Mouse (Mus musculus): ENCODE results near the gene Gm45062. TPM values are rescaled to one million over a fixed set of nuclear protein-coding genes. Genes with fewer than 3 reads are reported as not detected.
"Not testable (repeated sequence)": the region's sequence is repeated elsewhere in the genome, so short reads cannot be mapped to it uniquely, and the experiment has no call there.

Gm45062 gene
- polyA plus RNA-seq, 1 experiment from 2014 or later: 5.5 TPM

DNA sequence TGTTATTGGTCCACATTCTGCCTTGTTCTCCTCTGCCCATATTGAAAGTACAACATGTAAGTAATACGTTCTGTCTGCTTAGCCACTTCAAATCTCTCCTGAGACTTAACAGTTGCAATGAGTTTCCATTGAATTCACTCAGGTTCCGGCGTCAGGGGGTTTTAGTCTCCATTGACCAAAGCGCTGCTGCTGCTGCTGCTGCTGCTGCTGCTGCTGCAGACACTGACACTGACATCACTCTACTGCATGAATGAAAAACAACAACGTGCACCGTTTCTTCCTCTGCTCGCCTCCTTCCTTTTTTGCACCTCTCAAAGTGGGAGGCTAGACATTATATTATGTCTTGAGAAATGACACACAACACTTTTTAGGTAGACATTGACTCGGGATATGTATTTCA is 253.2 kb downstream of the Gm45062 start:
- Histone ChIP-seq H3K9ac (no peak overlapping the region; the same call in 1 of the 2 replicates), H3K4me3 (peak overlapping the region; percentile 72), H3K9me3 (replicated peaks) (no peaks in the 10 kb centered on the region), H3K4me2 (peak overlapping the region; percentile 80), H3K36me3 (no peaks in the 10 kb centered on the region), H3K4me1 (replicated peaks) (peaks cover 22% of the 10 kb centered on the region), H3K27me3 (no peaks in the 10 kb centered on the region), H3K27ac (no peak overlapping the region)
- no peak for ATAC-seq (replicated peaks; ENCODE audit: insufficient number of reproducible peaks, insufficient read depth, low FRiP score, low read depth)
- 27% methylated on average over 8 of the region's 8 CpGs for WGBS

DNA sequence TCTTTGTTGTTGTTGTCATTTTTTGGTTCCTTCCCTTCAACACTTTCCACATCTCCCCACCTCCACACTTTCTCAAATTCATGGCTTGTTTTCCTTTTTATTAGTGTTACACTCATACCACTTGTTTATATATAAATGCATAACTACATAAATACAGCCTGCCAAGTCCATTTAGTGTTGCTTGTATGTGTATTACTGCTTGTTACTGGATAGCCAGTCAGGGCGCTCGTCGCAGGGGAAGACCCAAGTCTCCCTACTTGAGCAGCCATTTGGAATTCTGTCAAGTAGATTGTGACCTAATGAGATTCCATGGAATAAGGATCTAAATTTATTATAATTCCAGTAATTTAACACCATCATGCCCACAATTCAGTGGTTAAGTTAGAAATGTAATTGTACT is 260.4 kb downstream of the Gm45062 start:
- no peak overlapping the region for H3K9ac ChIP-seq
- no peaks in the 10 kb centered on the region for H3K9me3 ChIP-seq (replicated peaks)
- H3K36me3 ChIP-seq: no peaks in the 10 kb centered on the region
- no peak overlapping the region for H3K27ac ChIP-seq
- no peaks in the 10 kb centered on the region for H3K4me1 ChIP-seq (replicated peaks)
- ATAC-seq (replicated peaks; ENCODE audit: insufficient number of reproducible peaks, insufficient read depth, low FRiP score, low read depth): no peak
- no peak overlapping the region for H3K4me3 ChIP-seq
- H3K27me3 ChIP-seq: no peaks in the 10 kb centered on the region
- WGBS: 79% methylated on average over 3 of the region's 3 CpGs
- H3K4me2 ChIP-seq: no peak overlapping the region

DNA sequence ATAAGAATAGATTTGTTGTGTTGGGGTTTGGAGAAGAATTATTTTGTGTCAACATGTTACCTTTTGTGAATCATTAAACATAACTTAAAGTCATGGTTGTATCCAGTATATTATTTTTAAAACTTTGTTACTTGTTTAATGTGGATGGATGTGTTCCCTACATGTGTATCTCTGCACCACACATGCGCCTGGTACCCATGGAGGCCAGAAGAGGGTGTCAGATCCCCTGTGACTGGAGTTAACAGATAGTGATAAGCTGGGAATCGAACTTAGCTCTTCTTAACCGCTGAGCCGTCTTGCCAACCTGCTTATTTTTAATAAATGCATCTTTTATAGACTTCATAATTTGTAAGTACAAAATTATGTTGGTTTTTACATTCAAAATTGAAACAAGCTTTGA is 262.0 kb downstream of the Gm45062 start:
- Histone ChIP-seq H3K4me2 (no peak overlapping the region), H3K9ac (no peak overlapping the region), H3K36me3 (no peaks in the 10 kb centered on the region), H3K4me3 (no peak overlapping the region), H3K9me3 (replicated peaks) (no peaks in the 10 kb centered on the region), H3K27me3 (no peaks in the 10 kb centered on the region), H3K4me1 (replicated peaks) (no peaks in the 10 kb centered on the region), H3K27ac (no peak overlapping the region)
- 93% methylated on average over 4 of the region's 4 CpGs for WGBS
- ATAC-seq (replicated peaks; ENCODE audit: insufficient number of reproducible peaks, insufficient read depth, low FRiP score, low read depth): no peak

DNA sequence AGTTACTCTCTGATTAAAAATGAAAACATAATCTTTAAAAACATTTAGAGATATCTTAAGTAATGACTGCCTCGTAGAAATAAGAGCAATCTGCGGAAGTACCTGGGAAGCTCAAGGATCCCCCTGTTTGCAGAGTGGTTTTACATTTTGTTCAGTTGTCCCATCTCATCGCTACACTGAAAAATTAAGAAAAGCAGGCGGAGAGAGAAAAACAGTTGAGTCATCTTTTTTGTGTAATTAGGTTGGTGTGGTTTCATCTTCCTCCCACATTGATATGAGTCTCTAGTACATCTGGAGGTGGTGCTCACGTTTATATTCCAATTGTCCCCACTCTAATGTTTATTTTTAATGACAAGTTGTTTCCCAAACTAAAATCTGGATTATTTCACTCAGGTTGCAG is 265.5 kb downstream of the Gm45062 start:
- no peak overlapping the region for H3K4me3 ChIP-seq
- ATAC-seq (replicated peaks; ENCODE audit: insufficient number of reproducible peaks, insufficient read depth, low FRiP score, low read depth): no peak
- no peak overlapping the region for H3K27ac ChIP-seq
- H3K36me3 ChIP-seq: no peaks in the 10 kb centered on the region
- no peak overlapping the region for H3K9ac ChIP-seq
- WGBS: 86% methylated on average over 5 of the region's 5 CpGs
- H3K4me1 ChIP-seq (replicated peaks): no peaks in the 10 kb centered on the region
- no peak overlapping the region for H3K4me2 ChIP-seq
- no peaks in the 10 kb centered on the region for H3K9me3 ChIP-seq (replicated peaks)
- no peaks in the 10 kb centered on the region for H3K27me3 ChIP-seq

DNA sequence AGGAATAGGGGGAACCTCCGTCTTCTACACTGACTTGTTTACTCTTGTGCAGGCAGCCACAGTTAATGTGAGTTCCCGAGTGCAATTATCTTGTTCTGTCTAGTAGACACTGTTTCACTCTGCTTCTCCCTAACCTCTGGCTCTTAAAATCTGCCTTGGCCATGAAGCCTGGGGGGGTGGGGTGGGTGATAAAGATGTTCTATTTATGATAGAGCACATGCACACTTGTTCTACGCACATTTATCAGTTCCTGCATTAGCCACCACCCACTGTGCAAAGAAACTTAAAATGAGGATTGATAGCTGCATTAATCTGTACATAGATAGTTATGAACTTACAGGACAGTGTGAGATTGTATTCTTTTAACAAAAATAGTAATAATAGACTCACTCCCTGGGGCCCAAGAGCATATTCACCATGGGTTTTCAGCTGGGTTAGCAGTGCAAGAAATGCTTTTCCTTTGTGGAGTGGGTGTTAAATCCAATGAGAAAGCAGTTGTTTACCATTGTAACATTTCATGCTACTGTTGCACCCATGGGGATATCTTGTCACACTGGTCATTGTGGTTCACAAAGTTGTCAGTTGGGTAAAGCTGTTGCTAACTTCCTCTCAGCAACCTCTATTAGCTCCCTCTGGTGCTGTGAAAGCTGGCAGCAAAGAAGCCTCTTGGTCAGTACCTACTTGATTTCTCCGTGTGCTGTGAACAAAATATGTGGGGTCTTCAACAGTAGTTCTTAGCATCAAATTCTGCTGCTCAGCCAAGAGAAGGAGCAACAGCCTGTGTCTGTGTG is 272.0 kb downstream of the Gm45062 start:
- H3K27ac ChIP-seq: no peak overlapping the region
- no peak overlapping the region for H3K9ac ChIP-seq
- H3K9me3 ChIP-seq (replicated peaks): no peaks in the 10 kb centered on the region
- H3K27me3 ChIP-seq: no peaks in the 10 kb centered on the region
- WGBS: 47% methylated on average over 4 of the region's 4 CpGs
- H3K4me1 ChIP-seq (replicated peaks): peaks cover 4% of the 10 kb centered on the region; the same call in 1 of the 2 replicates
- ATAC-seq (replicated peaks; ENCODE audit: insufficient number of reproducible peaks, insufficient read depth, low FRiP score, low read depth): no peak
- H3K36me3 ChIP-seq: no peaks in the 10 kb centered on the region
- H3K4me3 ChIP-seq: no peak overlapping the region
- no peak overlapping the region for H3K4me2 ChIP-seq

DNA sequence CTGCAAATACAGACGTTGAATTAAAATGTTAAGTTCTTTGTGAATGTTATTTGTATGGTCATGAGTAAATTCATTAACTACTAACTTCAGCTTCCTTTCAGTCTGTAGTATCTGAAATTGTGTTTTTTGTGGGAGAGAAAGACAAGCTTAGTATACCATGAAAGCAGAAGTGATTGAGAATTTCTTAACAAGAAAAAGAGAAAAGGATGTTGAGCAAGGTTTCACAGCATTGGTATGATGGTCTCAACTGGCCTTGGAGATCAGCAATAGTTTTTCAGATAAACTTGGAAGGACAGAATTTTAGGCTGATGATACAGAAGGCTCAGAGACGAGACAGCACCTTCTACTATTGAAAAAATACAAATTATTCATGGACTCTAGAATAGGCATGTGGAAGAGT is 277.7 kb downstream of the Gm45062 start:
- Histone ChIP-seq H3K9ac (no peak overlapping the region), H3K36me3 (no peaks in the 10 kb centered on the region), H3K4me3 (no peak overlapping the region), H3K27me3 (no peaks in the 10 kb centered on the region), H3K4me1 (replicated peaks) (no peaks in the 10 kb centered on the region), H3K9me3 (replicated peaks) (no peaks in the 10 kb centered on the region), H3K27ac (no peak overlapping the region), H3K4me2 (no peak overlapping the region)
- 79% methylated on average over 2 of the region's 2 CpGs for WGBS
- ATAC-seq (replicated peaks; ENCODE audit: insufficient number of reproducible peaks, insufficient read depth, low FRiP score, low read depth): no peak

DNA sequence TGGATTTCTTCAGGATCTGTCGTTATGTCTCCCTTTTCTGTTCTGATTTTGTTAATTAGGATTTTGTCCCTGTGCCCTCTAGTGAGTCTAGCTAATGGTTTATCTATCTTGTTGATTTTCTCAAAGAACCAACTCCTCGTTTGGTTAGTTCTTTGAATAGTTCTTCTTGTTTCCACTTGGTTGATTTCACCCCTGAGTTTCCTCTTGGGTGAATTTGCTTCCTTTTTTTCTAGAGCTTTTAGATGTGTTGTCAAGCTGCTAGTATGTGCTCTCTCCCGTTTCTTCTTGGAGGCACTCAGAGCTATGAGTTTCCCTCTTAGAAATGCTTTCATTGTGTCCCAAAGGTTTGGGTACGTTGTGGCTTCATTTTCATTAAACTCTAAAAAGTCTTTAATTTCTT is 282.3 kb downstream of the Gm45062 start:
- H3K27me3 ChIP-seq; H3K4me2 ChIP-seq; H3K9ac ChIP-seq; H3K27ac ChIP-seq; H3K9me3 ChIP-seq (replicated peaks); H3K4me1 ChIP-seq (replicated peaks); ATAC-seq (replicated peaks; ENCODE audit: insufficient number of reproducible peaks, insufficient read depth, low FRiP score, low read depth); H3K4me3 ChIP-seq; H3K36me3 ChIP-seq: not testable (repeated sequence)
- 90% methylated on average over 4 of the region's 4 CpGs for WGBS

DNA sequence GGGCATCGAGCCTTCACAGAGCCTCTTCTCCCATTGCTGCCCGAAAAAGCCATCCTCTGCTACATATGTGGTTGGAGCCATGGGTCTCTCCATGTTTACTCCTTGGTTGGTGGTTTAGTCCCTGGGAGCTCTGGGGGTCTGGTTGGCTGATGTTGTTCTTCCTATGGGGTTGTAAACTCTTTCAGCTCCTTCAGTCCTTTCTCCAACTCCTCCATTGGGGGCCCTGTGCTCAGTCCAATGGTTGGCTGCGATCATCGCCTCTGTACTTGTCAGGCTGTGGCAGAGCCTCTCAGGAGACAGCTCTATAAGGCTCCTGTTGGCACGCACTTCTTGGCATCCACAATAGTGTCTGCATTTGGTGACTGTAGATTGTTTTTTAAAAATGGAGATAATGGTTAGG is 285.6 kb downstream of the Gm45062 start:
- Histone ChIP-seq H3K27me3 (no peaks in the 10 kb centered on the region), H3K9me3 (replicated peaks) (no peaks in the 10 kb centered on the region), H3K9ac (no peak overlapping the region), H3K4me3 (no peak overlapping the region), H3K4me2 (no peak overlapping the region), H3K36me3 (peaks cover 5% of the 10 kb centered on the region; the same call in 1 of the 2 replicates), H3K4me1 (replicated peaks) (no peaks in the 10 kb centered on the region), H3K27ac (no peak overlapping the region)
- ATAC-seq (replicated peaks; ENCODE audit: insufficient number of reproducible peaks, insufficient read depth, low FRiP score, low read depth): no peak
- WGBS: 93% methylated on average over 5 of the region's 5 CpGs

DNA sequence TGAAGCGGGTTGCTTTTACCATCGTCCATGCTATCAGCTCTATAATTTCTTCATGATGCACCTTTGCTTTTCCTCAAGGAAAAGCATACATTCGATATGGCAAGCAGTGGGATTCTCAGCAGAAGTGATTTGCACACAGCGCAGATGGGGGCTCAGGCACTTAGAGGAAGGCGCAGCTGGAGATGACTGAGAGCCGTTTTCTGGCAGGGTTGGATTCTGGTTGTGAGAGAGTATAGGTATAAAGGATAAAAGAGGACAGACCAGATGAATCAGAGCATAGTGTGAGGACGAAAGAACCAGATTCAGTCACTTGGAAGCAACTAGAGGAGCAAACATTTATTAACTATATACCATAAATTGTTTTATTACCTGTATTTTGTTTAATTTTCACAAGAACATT is 286.5 kb downstream of the Gm45062 start:
- Histone ChIP-seq H3K27ac (no peak overlapping the region), H3K9me3 (replicated peaks) (no peaks in the 10 kb centered on the region), H3K36me3 (peaks cover 5% of the 10 kb centered on the region; the same call in 1 of the 2 replicates), H3K4me2 (no peak overlapping the region), H3K4me3 (no peak overlapping the region), H3K27me3 (no peaks in the 10 kb centered on the region), H3K9ac (no peak overlapping the region), H3K4me1 (replicated peaks) (no peaks in the 10 kb centered on the region)
- 91% methylated on average over 7 of the region's 7 CpGs for WGBS
- ATAC-seq (replicated peaks; ENCODE audit: insufficient number of reproducible peaks, insufficient read depth, low FRiP score, low read depth): no peak

DNA sequence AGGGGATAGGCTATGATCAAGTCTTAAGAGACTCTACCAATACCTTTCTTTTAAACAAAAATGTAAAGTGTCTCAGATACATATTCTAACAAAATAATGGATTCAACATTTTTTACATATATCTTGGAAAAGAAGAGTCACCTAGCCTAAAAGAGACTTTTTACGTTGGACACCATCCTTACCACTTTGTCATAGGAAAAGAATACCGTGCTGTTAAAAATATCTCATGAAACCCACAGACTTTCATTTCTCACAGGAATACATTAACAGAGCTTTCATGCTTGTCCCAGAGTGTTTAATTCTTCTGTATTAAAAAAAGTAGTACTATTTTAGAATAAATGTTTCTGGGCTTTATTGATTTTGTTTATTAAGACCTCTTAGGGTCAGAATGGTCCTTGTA is 291.9 kb downstream of the Gm45062 start:
- 90% methylated on average over 2 of the region's 2 CpGs for WGBS
- H3K4me2 ChIP-seq: no peak overlapping the region
- no peak overlapping the region for H3K4me3 ChIP-seq
- H3K36me3 ChIP-seq: no peaks in the 10 kb centered on the region
- no peak for ATAC-seq (replicated peaks; ENCODE audit: insufficient number of reproducible peaks, insufficient read depth, low FRiP score, low read depth)
- H3K27me3 ChIP-seq: no peaks in the 10 kb centered on the region
- H3K4me1 ChIP-seq (replicated peaks): no peaks in the 10 kb centered on the region
- no peak overlapping the region for H3K27ac ChIP-seq
- H3K9ac ChIP-seq: no peak overlapping the region
- no peaks in the 10 kb centered on the region; the same call in 1 of the 2 replicates for H3K9me3 ChIP-seq (replicated peaks)

DNA sequence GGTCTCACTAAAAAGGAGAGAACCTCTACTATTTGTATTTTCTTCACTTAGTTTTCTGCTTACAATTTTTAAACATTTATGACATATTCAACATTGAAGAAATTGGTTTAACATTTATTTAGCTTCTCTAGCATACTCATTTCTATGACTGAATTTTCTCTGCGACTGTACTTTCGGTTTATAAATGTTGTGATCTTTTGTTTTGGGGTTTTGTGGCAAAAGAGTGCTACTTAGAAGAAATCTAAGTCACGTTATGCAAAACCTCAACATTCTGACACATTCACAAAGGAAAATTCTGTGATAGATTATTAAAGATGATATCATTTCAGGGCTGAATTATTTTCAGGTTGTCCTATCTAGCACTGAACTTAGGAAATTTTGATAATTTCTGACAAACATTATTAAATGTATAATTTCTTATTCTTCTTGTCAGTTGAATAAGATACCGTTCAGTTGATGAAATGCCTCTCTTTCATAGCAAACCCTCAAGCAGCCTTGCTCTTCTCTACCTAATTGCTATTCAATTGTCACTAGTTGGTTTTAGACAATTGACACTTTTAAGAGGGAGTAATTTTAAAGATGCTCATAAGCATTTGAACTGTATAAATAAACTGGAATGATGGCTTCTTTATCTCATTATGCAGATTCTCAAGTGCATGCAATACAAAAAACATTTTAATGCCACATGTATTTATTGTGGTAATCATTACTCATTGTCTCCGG is 297.8 kb downstream of the Gm45062 start:
- Histone ChIP-seq H3K27me3 (no peaks in the 10 kb centered on the region), H3K4me2 (no peak overlapping the region), H3K9me3 (replicated peaks) (no peaks in the 10 kb centered on the region; the same call in 1 of the 2 replicates), H3K4me3 (no peak overlapping the region), H3K36me3 (no peaks in the 10 kb centered on the region), H3K27ac (no peak overlapping the region), H3K9ac (no peak overlapping the region), H3K4me1 (replicated peaks) (no peaks in the 10 kb centered on the region)
- ATAC-seq (replicated peaks; ENCODE audit: insufficient number of reproducible peaks, insufficient read depth, low FRiP score, low read depth): no peak
- 92% methylated on average over 5 of the region's 5 CpGs for WGBS

Measured in heart, embryonic 15.5 days (tissue).